Mouse (Mus musculus) embryonic facial prominence, embryonic 15.5 days (tissue): Measurements from ENCODE around the gene Ldb1. TPM values are rescaled to one million over a fixed set of nuclear protein-coding genes. Genes with fewer than 3 reads are reported as not detected.
"Not testable (repeated sequence)": the region's sequence is repeated elsewhere in the genome, so short reads cannot be mapped to it uniquely, and the experiment has no call there.

Source experiments
- ATAC-seq: fragments of 200-750 bp; cut with Nextera tagmentation; 2 replicates; pipeline ENCODE4 v1.8.0; 2017; ENCODE audit warnings: low read depth, moderate TSS enrichment; ENCODE audit not compliant: insufficient number of reproducible peaks, low FRiP score, low TSS enrichment
- H3K27ac ChIP-seq: fragments of 300-500 bp; sonication (generic); replicated peaks from 2 replicates; pipeline ENCODE4 v1.5.1; 2015; ENCODE audit warnings: mild to moderate bottlenecking, inconsistent platforms
- H3K27me3 ChIP-seq: fragments of 300-500 bp; sonication (generic); 2 replicates; pipeline ENCODE4 v1.6.1; 2015; ENCODE audit warnings: inconsistent platforms
- H3K36me3 ChIP-seq: fragments of 300-500 bp; sonication (generic); 2 replicates; pipeline ENCODE4 v1.6.1; 2015; ENCODE audit warnings: mild to moderate bottlenecking, inconsistent platforms
- H3K4me1 ChIP-seq: fragments of 300-500 bp; sonication (generic); 2 replicates; pipeline ENCODE4 v1.6.1; 2015; ENCODE audit warnings: inconsistent platforms
- H3K4me2 ChIP-seq: fragments of 300-500 bp; sonication (generic); replicated peaks from 2 replicates; pipeline ENCODE4 v1.6.1; 2015; ENCODE audit warnings: mild to moderate bottlenecking, inconsistent platforms
- H3K4me3 ChIP-seq: fragments of 300-500 bp; sonication (generic); replicated peaks from 2 replicates; pipeline ENCODE4 v1.5.1; 2015; ENCODE audit warnings: mild to moderate bottlenecking, inconsistent platforms
- H3K9ac ChIP-seq: fragments of 300-500 bp; sonication (generic); 2 replicates; pipeline ENCODE4 v1.6.1; 2015; ENCODE audit warnings: inconsistent platforms
- H3K9me3 ChIP-seq: fragments of 300-500 bp; sonication (generic); replicated peaks from 2 replicates; pipeline ENCODE4 v1.6.1; 2016; ENCODE audit warnings: inconsistent platforms
- WGBS: fragments of 180-500 bp; shearing (Covaris S2); methylation state at CpG from one replicate; pipeline ENCODE4 v1.1.7; 2015; 5-methylcytosine and 5-hydroxymethylcytosine counted together
- polyA plus RNA-seq: library from polyadenylated mRNA; unstranded; fragments of >200 nt; fragmentation: Nextera tagmentation; extraction: Ambion mirVana; gene quantifications from 2 replicates; pipeline ENCODE4 v1.2.1, GENCODE M21; 2015

Gene Ldb1
- polyA plus RNA-seq, 1 experiment from 2014 or later: 120 TPM

DNA sequence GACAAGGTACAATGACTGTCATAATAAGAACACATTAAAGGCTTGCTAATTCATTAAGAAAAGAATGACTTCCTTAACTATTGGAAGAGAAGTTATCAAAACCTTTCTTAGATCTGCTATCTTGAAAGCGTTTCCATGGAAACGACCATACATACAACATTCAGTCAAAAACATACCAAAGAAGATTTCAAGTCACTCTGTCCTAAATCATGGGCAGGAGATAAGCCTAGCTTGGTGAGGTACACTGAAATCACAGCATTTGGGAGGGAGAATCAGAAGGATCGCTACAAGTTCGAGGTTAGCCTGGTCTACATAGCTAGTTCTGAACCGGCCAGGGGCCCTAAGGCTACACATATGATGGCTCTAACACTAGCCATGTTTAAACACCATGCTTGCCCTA, 47.6 kb downstream of the Ldb1 start:
- 49% methylated on average over 5 of the region's 5 CpGs for WGBS
- H3K27me3 ChIP-seq: no peaks in the 10 kb centered on the region
- peaks cover 7% of the 10 kb centered on the region; the same call in 1 of the 2 replicates for H3K36me3 ChIP-seq
- H3K4me1 ChIP-seq: peaks cover 4% of the 10 kb centered on the region; the same call in 1 of the 2 replicates
- peak overlapping the region; percentile 52 for H3K4me2 ChIP-seq
- H3K27ac ChIP-seq: peak overlapping the region; percentile 96; the same call in 1 of the 2 replicates
- no peaks in the 10 kb centered on the region for H3K9me3 ChIP-seq
- H3K4me3 ChIP-seq: peak overlapping the region; percentile 95
- no peak for ATAC-seq
- peak overlapping the region; percentile 82; the same call in 1 of the 2 replicates for H3K9ac ChIP-seq

DNA sequence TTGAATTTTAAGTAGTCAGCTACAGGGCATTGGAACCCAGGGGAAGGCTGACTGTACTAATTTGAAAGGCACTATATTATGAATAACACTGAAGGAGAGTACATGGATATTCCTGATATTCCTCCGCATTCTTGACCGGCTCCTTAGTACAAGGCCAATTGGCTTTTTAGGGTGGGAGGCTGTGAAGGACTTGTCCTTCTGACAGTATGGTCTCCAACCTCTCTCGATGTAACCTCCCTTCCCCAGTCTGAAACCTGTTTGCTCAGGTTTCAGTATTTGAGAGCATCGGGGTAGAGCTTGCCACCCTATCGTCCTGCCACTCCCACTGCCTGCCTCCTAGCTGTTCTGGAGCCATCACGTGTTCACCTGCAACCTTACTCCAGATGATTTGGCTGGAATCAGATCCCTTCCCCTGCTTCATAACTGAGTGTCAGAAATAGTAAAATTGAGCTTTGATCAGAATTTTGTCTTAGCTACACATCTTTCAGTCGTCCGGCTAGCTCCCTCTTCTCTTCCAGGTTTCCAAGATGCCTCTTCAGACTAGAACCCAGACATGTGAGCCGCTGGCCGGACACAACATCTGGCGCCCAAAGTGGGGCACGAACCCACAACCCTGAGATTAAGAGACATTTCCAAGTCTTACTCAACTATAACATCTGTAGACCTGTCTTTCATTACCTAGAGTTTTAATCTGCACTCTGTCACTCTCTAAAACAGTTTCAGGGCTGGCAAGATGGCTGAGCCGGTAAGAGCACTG, 50.9 kb downstream of the Ldb1 start:
- WGBS: 89% methylated on average over 13 of the region's 13 CpGs
- no peak overlapping the region for H3K9ac ChIP-seq
- no peak overlapping the region for H3K27ac ChIP-seq
- H3K9me3 ChIP-seq: no peaks in the 10 kb centered on the region
- ATAC-seq: no peak
- peaks cover 4% of the 10 kb centered on the region; the same call in 1 of the 2 replicates for H3K4me1 ChIP-seq
- H3K4me2 ChIP-seq: no peak overlapping the region
- H3K27me3 ChIP-seq: no peaks in the 10 kb centered on the region
- peaks cover 7% of the 10 kb centered on the region; the same call in 1 of the 2 replicates for H3K36me3 ChIP-seq
- H3K4me3 ChIP-seq: no peak overlapping the region

DNA sequence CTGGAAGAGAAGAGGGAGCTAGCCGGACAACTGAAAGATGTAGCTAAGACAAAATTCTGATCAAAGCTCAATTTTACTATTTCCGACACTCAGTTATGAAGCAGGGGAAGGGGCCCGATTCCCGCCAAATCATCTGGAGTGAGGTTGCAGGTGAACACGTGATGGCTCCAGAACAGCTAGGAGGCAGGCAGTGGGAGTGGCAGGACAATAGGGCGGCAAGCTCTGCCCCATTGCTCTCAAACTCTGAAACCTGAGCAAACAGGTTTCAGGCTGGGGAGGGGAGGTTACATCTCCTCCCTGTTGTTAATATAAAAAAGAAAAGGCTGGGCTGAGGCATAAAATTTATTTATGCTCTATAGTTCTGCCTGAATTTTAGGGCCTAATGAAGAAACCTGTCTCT, 51.6 kb downstream of the Ldb1 start:
- H3K36me3 ChIP-seq, H3K9me3 ChIP-seq, H3K4me1 ChIP-seq, H3K9ac ChIP-seq, ATAC-seq, H3K27ac ChIP-seq, H3K4me2 ChIP-seq, H3K27me3 ChIP-seq, H3K4me3 ChIP-seq: not testable (repeated sequence)
- 75% methylated on average over 6 of the region's 6 CpGs for WGBS

DNA sequence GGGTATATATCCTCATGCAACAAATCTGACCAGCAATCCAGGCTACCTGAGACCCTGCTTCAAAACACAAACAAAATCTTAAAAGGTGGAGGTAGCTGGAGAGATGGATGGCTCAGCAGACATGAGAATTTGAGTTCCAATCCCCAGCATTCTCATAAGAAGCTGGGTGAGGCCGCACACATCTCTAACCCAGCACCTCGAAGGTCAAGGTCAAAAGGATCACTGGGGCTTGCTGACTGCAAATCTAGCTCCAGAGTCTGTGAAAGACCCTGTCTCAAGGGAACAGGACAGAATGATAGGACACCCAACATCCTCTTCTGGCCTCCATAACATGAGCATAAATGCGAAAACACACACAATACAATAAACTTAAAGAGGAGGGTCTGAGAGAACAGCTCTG, 53.8 kb downstream of the Ldb1 start:
- H3K4me2 ChIP-seq: no peak overlapping the region
- no peaks in the 10 kb centered on the region for H3K27me3 ChIP-seq
- no peak overlapping the region for H3K27ac ChIP-seq
- H3K9ac ChIP-seq: no peak overlapping the region
- ATAC-seq: no peak
- H3K9me3 ChIP-seq: no peaks in the 10 kb centered on the region
- peaks cover 15% of the 10 kb centered on the region for H3K36me3 ChIP-seq
- H3K4me3 ChIP-seq: no peak overlapping the region
- 93% methylated on average over 3 of the region's 3 CpGs for WGBS
- no peaks in the 10 kb centered on the region for H3K4me1 ChIP-seq

DNA sequence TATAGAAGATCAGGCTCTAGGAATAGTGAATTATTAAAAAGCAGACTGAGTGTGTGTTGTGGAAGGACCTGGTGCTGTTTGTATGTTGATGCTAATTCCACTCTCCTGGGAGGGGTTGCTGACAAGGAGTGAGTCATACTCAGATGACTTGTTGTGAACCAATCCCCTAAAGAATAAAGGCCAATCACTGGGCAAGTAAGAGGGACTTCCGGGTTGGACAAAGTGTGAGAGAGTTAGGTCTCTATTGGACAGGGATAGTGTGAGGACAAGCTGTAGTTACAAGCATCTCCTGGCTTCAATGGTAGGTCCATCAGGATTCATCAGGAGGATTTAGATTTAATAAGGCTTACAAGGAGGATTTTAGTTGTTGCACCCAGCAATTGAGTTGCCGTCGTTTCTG, 56.8 kb downstream of the Ldb1 start:
- Histone ChIP-seq H3K9ac (no peak overlapping the region), H3K36me3 (peaks cover 8% of the 10 kb centered on the region; the same call in 1 of the 2 replicates), H3K27me3 (no peaks in the 10 kb centered on the region), H3K4me2 (no peak overlapping the region), H3K9me3 (no peaks in the 10 kb centered on the region), H3K4me3 (no peak overlapping the region), H3K27ac (no peak overlapping the region), H3K4me1 (no peaks in the 10 kb centered on the region)
- ATAC-seq: no peak
- 93% methylated on average over 3 of the region's 3 CpGs for WGBS

DNA sequence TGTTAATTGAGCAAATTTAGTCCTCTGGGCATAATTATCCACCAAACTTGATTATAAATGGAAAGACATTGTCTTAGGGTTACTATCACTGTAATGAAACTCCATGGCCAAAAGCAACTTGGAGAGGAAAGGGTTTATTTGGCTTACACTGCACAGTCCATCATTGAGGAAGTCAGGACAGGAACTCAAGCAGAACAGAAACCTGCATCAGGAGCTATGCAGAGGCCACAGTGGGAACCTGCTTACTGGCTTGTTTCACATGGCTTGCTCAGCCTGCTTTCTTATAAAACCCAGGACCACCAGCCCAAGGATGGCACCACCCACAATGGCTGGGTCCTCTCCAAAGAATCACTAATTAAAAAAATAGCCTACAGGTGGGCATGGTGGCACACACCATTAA, 60.6 kb downstream of the Ldb1 start:
- no peak overlapping the region for H3K27ac ChIP-seq
- H3K4me2 ChIP-seq: no peak overlapping the region
- no peaks in the 10 kb centered on the region for H3K9me3 ChIP-seq
- no peaks in the 10 kb centered on the region for H3K27me3 ChIP-seq
- H3K4me1 ChIP-seq: no peaks in the 10 kb centered on the region
- peaks cover 8% of the 10 kb centered on the region; the same call in 1 of the 2 replicates for H3K36me3 ChIP-seq
- no peak for ATAC-seq
- no peak overlapping the region for H3K9ac ChIP-seq
- no peak overlapping the region for H3K4me3 ChIP-seq

Other genes with a start within 250 kb of the Ldb1 start
- 2.1 and 2.5 TPM in 2 replicates for gene Kcnip2, start 229.2 kb downstream of the Ldb1 start, polyA plus RNA-seq
- 16.6 and 20.5 TPM in 2 replicates for gene Armh3, start 46.7 kb downstream of the Ldb1 start, polyA plus RNA-seq
- gene Hps6, start 41.7 kb downstream of the Ldb1 start, polyA plus RNA-seq: 8.7 and 10.1 TPM in 2 replicates
- 37.0 and 38.3 TPM in 2 replicates for gene Pprc1, start 328 bp downstream of the Ldb1 start, polyA plus RNA-seq
- gene Nolc1, start 30.6 kb upstream of the Ldb1 start, polyA plus RNA-seq: 74.1 and 76.9 TPM in 2 replicates
- 1.6 and 3.7 TPM in 2 replicates for gene Elovl3, start 86.7 kb upstream of the Ldb1 start, polyA plus RNA-seq
- 10.4 and 12.4 TPM in 2 replicates for gene Pitx3, start 103.1 kb upstream of the Ldb1 start, polyA plus RNA-seq
- 61.2 and 67.1 TPM in 2 replicates for gene Gbf1, start 107.3 kb upstream of the Ldb1 start, polyA plus RNA-seq